Mouse (Mus musculus) frontal cortex, postnatal 36 days (tissue): ENCODE data around the gene Kif9.

Experiments used
- DNase-seq, 2 experiments: peaks; one replicate each; pipeline ENCODE4 v3.0.0; 2022; ENCODE audit warnings: low spot score in 2 of 2

Gene Kif9

GRCm38 (mm10) chr9:110476124-110477091, at the start of gene Kif9, which contains the start of gene Klhl18:
Gene Kif9, plus strand, starts transcription at chr9:110476958.
Gene Klhl18, minus strand, starts transcription at chr9:110476694.
- peak; percentile 99 for DNase-seq

- DNase-seq, result peak; percentile 28 to 56
Observed at GRCm38 (mm10) chr9:110431241-110431640, 45.5 kb upstream of the Kif9 start.

GRCm38 (mm10) chr9:110433045-110433444, 43.7 kb upstream of the Kif9 start:
- DNase-seq, result no peak

- DNase-seq, result no peak
Observed at GRCm38 (mm10) chr9:110436041-110436440, 40.7 kb upstream of the Kif9 start.

- no peak for DNase-seq
Observed at GRCm38 (mm10) chr9:110440049-110440448, 36.7 kb upstream of the Kif9 start.

GRCm38 (mm10) chr9:110440559-110440958, 36.2 kb upstream of the Kif9 start:
- DNase-seq, result no peak

- DNase-seq, result no peak
Observed at GRCm38 (mm10) chr9:110448356-110448755, 28.4 kb upstream of the Kif9 start.

GRCm38 (mm10) chr9:110448857-110449617, 27.7 kb upstream of the Kif9 start:
- peak; percentile 65 to 85 for DNase-seq

- no peak for DNase-seq
Observed at GRCm38 (mm10) chr9:110452523-110452922, 24.2 kb upstream of the Kif9 start.

GRCm38 (mm10) chr9:110457926-110458325, 18.8 kb upstream of the Kif9 start:
- DNase-seq, result no peak

GRCm38 (mm10) chr9:110459145-110459727, 17.5 kb upstream of the Kif9 start:
- DNase-seq, result no peak

- no peak for DNase-seq
Observed at GRCm38 (mm10) chr9:110460884-110461815, 15.6 kb upstream of the Kif9 start.

- DNase-seq, result no peak
Observed at GRCm38 (mm10) chr9:110462321-110462720, 14.4 kb upstream of the Kif9 start.

GRCm38 (mm10) chr9:110463983-110464591, 12.7 kb upstream of the Kif9 start:
- no peak for DNase-seq

GRCm38 (mm10) chr9:110465336-110465735, 11.4 kb upstream of the Kif9 start:
- DNase-seq, result no peak

GRCm38 (mm10) chr9:110466179-110466578, 10.6 kb upstream of the Kif9 start:
- DNase-seq, result no peak

GRCm38 (mm10) chr9:110477951-110478350, 1.2 kb downstream of the Kif9 start:
- DNase-seq, result no peak

GRCm38 (mm10) chr9:110478639-110479038, 1.9 kb downstream of the Kif9 start:
- no peak for DNase-seq

GRCm38 (mm10) chr9:110488841-110489240, 12.1 kb downstream of the Kif9 start:
- DNase-seq, result no peak

GRCm38 (mm10) chr9:110490913-110491312, 14.2 kb downstream of the Kif9 start:
- no peak for DNase-seq

GRCm38 (mm10) chr9:110525737-110526136, 49.0 kb downstream of the Kif9 start:
- no peak for DNase-seq
